Mouse (Mus musculus) small intestine, adult 2 months (tissue): Measurements from ENCODE around the gene Fggy.

Experiments
- CTCF ChIP-seq: fragments of 200-500 bp; IDR thresholded peaks from 2 replicates; pipeline ENCODE4 v1.5.1; 2012; ENCODE audit warnings: low read depth, mild to moderate bottlenecking, control low read depth, inconsistent platforms, low read length, moderate library complexity, mixed read lengths; ENCODE audit not compliant: insufficient replicate concordance, insufficient read length; ENCODE audit errors: extremely low read depth
- POLR2A ChIP-seq: fragments of 200-500 bp; IDR thresholded peaks from 2 replicates; pipeline ENCODE4 v1.6.1; 2012; ENCODE audit warnings: low read depth, mild to moderate bottlenecking, control low read depth, inconsistent platforms, low read length, moderate library complexity

GRCm38 (mm10) chr4:95557333-95557956 lies at the start of gene Fggy:
- TF ChIP-seq CTCF (peak; percentile 9; the same call in 1 of the 2 replicates), POLR2A (peak; percentile 52; the same call in 1 of the 2 replicates)
